Mouse (Mus musculus) monocyte, adult 2 months (primary cell): ENCODE data around the gene Dgkd.

Source experiments
- DNase-seq, 2 experiments: peaks; one replicate each; pipeline ENCODE4 v3.0.0; 2022; ENCODE audit warnings: low spot score in 2 of 2, low read depth in 1 of 2

Dgkd gene

GRCm38 (mm10) chr1:87933051-87933450, 80.0 kb downstream of the Dgkd start:
- DNase-seq, result no peak

- no peak for DNase-seq
Observed at GRCm38 (mm10) chr1:87935095-87935494, 82.0 kb downstream of the Dgkd start.

GRCm38 (mm10) chr1:87935546-87935945, 82.5 kb downstream of the Dgkd start:
- no peak for DNase-seq

- no peak for DNase-seq
Observed at GRCm38 (mm10) chr1:87936075-87936474, 83.0 kb downstream of the Dgkd start.

GRCm38 (mm10) chr1:87936516-87936915, 83.4 kb downstream of the Dgkd start:
- DNase-seq, result no peak

- no peak for DNase-seq
Observed at GRCm38 (mm10) chr1:87941765-87942164, 88.7 kb downstream of the Dgkd start.

- DNase-seq, result no peak
Observed at GRCm38 (mm10) chr1:87947681-87948091, 94.6 kb downstream of the Dgkd start.

- DNase-seq, result no peak
Observed at GRCm38 (mm10) chr1:87951641-87952040, 98.6 kb downstream of the Dgkd start.

GRCm38 (mm10) chr1:87953073-87953472, 100.0 kb downstream of the Dgkd start:
- no peak for DNase-seq

- DNase-seq, result no peak
Observed at GRCm38 (mm10) chr1:87958931-87959330, 105.8 kb downstream of the Dgkd start.

GRCm38 (mm10) chr1:87959532-87959931, 106.4 kb downstream of the Dgkd start:
- no peak for DNase-seq

- no peak for DNase-seq
Observed at GRCm38 (mm10) chr1:87959998-87960431, 106.9 kb downstream of the Dgkd start.

GRCm38 (mm10) chr1:87960752-87961151, 107.7 kb downstream of the Dgkd start:
- DNase-seq, result no peak

GRCm38 (mm10) chr1:87961459-87962167, 108.5 kb downstream of the Dgkd start:
- no peak for DNase-seq

GRCm38 (mm10) chr1:87970381-87970780, 117.3 kb downstream of the Dgkd start:
- DNase-seq, result no peak

- DNase-seq, result no peak
Observed at GRCm38 (mm10) chr1:87982291-87982690, 129.2 kb downstream of the Dgkd start.

GRCm38 (mm10) chr1:87992716-87993115, 139.6 kb downstream of the Dgkd start:
- no peak for DNase-seq
